Comparison of ENCODE assay signal across 17 mouse cellular contexts in genomic region chr19:14725329-14725728, GRCm38 (mm10).
"Had no signal": no experiment of that assay in that cellular context is flagged by ENCODE, and none has a peak within 500 bp of the region (broad histone marks: within the 10 kb centered on the region; RNA-seq: fewer than 3 reads in every experiment).

No protein-coding gene starts in this region.

- H3K9me3 ChIP-seq: limb, embryonic 12.5 days; limb, embryonic 15.5 days; midbrain, embryonic 10.5 days; midbrain, embryonic 13.5 days had no signal

- ATAC-seq: intestine, postnatal 0 days; lung, postnatal 0 days; midbrain, embryonic 13.5 days had no signal

- H3K36me3 ChIP-seq: limb, embryonic 12.5 days; limb, embryonic 15.5 days; midbrain, embryonic 10.5 days; midbrain, embryonic 13.5 days had no signal

- H3K27ac ChIP-seq: limb, embryonic 12.5 days; limb, embryonic 15.5 days; liver, embryonic 14.5 days; macrophage; midbrain, embryonic 10.5 days; midbrain, embryonic 13.5 days had no signal

- DNase-seq: kidney, adult 8-10 months; kidney, postnatal 36 days; left cerebral cortex, postnatal 4 days; lung, embryonic 14.5 days; thymus, adult 18-20 months; thymus, postnatal 14 days; thymus, postnatal 4 days had no signal

- H3K27me3 ChIP-seq: limb, embryonic 15.5 days; midbrain, embryonic 13.5 days had no signal

- H3K4me3 ChIP-seq: limb, embryonic 12.5 days; limb, embryonic 15.5 days; midbrain, embryonic 10.5 days; midbrain, embryonic 13.5 days had no signal

- H3K4me1 ChIP-seq: limb, embryonic 15.5 days; midbrain, embryonic 10.5 days; midbrain, embryonic 13.5 days had no signal

- H3K4me2 ChIP-seq: limb, embryonic 12.5 days; limb, embryonic 15.5 days; liver, embryonic 11.5 days; lung, embryonic 14.5 days; midbrain, embryonic 13.5 days had no signal

- H3K9ac ChIP-seq: limb, embryonic 12.5 days; limb, embryonic 15.5 days; liver, embryonic 14.5 days; liver, postnatal 0 days; lung, embryonic 14.5 days; midbrain, embryonic 13.5 days had no signal
